Mouse (Mus musculus) right cerebral cortex, adult 18-20 months (tissue): ENCODE measurements at regions not wholly inside any gene's neighbourhood (a gene's known extent, or its start where the extent isn't known, plus 50 kb on each side); places are given as distances from the start of the nearest gene placed in this dataset.
"Not testable (repeated sequence)": the region's sequence is repeated elsewhere in the genome, so short reads cannot be mapped to it uniquely, and the experiment has no call there.

Experiments used
- DNase-seq: peaks from one replicate; pipeline ENCODE4 v3.0.0; 2022; ENCODE audit warnings: mixed read lengths

DNA sequence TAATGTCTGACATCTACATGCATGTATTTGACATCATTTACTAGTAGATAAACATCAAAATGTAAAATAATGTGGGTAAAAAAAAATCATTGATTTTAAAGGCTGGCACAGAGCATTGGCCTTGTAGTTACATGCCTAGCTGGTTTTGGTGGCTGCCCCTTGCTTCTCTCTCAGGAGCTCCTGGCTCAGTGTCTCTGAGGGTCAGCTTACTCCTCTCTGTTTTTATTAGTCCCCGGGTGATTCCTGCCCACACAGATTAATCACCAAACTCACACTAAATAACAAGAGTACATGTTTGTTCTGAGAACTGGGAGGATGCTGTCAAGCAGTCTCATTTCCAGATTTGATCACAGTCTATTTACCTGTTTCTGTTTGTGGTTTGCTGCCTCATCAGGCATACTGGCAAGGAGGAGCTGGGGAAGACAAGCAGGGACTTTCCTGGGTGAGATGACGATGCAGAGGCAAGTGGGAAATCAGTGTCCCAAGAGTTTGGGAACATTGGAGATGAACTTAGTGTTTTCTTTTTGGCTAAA is 422.7 kb upstream of the Htr2a start:
- no peak for DNase-seq

DNA sequence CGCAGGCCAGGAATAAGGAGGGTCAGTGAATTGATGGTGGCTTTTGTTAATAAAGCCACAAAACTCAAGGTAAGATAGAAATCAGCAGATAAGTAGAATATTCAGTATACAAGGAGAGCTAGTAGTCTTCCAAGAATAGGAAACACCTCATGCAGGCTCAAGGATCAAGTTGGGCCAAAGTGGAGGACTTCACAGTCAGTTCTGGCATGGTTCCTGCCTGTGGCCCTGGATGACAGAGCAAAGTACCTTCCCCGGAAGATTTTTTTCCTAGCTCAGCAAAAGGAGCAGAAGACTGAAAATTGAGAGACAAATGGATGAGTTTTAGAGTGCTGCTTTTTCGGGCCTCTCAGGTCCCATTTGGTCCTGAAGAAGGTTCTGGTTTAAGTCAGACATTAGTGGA is 420.9 kb upstream of the Htr2a start:
- no peak for DNase-seq

DNA sequence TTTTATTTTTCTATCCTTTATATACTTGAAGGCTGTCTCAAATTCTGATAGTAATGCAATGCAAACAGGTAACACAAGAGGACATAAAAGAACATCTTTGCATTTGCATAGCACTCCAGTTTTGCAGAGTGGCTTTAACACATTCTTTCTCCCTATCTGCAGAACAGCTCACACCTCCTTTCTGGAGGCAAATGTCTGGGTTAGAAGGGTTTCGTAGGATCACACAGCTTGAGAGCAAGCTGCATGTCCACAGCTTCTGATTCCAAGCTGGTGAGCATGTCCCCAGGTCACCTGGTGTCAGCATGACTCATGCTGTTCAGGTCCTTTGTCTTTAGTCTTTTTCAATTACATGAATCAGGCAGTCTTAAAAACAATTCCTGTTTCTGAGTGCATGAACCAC is 418.5 kb upstream of the Htr2a start:
- no peak for DNase-seq

DNA sequence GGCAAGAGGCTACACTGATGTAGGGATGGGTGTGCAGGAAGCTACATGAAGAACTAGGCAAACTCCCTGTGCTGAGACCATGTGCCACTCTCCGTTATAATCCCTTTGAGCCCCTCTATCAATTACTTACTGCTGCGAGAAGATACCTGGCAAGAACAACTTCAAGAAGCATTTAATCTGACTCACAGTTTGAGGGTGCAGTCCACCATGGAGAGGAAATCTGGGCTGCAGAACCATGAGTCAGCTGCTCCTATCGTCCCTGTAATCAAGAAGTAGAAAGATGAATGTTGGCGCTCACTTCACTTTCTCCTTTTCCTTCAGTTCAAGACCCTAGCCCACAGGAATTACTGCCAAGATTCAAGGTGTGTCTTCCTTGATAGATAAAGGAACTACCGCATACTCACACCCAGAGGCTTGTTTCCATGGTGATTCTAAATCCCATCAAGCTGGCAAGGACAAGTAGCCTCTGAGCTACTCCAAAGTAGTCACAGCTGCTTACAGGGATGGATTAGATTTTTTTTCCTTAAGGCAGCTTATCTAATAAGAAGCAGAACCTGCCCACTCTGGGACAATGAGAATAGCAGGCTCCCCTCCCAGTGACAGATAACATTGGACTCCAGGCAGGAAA is 411.0 kb upstream of the Htr2a start:
- DNase-seq: no peak

DNA sequence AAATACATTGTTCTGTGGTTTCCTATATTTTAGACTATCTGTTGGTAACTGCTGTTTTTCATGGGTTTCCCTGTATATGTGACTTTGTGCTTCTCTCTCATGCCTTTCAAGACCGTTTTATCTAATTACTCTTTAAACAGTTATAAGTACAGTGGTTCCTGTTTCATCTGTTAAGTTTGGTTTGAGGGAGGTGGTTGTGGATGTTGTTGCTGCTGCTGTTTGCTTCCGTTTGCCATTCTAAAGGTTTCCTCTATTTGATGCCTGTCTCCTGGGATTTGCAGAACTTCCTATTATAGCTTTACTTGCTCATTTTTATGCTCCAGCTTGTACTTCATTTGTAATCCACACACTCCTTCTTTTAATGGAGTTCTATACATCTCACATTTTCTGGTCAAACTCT is 400.4 kb upstream of the Htr2a start:
- DNase-seq: no peak

DNA sequence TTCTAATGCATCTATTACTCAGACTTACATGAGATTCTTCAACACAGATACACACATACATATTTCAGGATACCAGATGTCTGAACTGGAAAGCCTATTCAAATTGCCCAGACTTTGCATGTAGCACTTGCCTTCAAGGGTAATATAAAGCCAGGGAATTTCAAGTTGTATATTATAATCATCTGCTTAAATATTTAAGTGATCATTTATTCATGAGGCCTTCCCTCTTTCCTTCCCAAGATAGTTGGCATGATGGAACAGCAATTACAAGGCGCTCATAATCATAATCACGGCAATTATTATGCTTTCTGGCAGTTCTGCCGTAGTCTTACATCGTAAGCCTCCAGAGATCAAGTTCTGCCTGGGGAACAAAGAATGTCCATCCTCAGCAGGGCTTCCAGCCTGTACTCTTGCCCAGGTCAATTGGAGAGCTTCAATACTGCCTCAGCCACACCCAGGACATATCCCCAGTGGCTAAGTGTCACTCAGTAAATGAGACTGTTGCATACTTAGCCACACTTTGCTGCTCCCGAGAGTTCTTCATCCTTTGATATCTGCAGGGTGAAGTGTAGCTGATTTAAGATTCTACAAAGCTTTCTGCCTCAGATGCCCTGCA is 391.3 kb upstream of the Htr2a start:
- no peak for DNase-seq

DNA sequence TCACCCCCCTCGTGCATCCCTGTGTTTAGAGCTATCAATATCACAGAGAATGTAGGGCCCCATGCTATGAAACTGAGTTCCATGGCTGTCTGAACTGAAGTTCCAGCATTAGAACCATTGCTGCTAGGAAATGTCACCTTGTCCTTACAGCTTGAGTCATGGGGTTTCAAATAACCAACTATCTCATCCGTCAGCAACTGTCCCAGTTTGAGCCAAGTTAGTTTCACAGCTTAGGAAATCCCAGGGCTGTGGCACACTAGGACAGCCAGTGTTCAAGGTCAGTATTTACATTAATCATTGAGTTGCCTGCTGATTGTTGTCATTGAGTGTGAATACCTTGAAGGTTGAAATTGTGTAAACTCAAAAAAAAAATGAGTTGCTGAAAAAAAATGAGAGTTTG is 390.6 kb upstream of the Htr2a start:
- DNase-seq: no peak

DNA sequence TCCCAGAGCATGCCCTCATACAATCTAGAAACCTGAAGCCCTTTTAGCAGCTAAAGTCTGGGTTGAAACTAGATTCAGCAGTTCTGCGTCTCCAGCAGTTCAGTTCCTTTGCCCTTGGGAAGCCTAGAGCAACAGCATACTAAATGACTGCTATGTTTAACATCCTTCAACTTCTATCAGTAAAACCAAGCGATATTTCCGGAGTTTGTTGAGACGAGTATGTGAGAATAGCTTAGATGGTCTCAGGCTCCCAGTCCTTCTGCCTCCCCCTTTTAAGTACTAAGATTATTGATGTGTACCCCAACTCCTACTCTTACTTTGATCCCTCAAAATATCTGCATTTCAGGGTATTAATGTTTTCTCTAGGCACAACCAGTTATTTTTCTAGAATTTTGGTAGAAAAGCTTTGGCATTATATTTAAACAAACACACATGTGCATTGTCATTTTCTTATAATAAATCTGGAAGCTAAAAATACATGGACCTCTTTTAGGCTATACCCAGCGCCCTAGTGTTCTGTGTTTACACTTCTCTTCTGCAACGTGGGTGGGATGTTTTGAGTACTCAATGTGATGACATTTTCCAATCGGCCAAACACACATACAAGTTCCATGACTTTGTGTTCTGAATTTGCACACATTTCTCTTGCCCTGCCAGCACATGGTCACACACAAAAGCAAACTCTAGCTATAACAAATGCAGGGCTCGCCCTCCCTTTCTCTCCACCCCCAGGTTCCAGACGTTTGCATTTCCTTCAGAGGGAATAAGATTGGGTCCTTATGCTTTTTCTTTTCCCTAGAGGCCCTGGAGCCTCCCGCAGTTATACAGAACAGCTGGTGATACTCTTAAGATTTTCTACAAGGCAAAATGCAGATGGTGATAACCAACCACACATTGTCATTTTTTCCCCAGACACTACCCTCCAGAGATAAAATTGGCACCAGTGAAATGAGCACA is 388.2 kb upstream of the Htr2a start:
- peak; percentile 63 for DNase-seq

DNA sequence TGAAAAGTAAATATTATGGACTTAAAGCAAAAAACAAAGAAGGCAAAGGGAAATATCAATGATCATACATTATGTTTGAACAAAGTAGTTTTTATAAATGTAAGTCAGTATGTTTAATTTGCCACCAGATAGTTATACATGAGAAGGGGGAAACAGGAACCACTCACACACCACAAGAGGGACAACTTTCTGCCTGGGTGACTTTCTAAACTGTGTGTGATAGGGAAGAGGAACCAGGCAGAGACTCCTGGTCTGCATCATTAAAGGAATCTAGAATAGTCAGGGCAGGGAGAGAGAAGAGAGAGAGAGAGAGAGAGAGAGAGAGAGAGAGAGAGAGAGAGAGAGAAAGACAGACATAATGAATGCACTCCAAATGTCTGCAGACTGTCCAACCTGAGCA is 385.6 kb upstream of the Htr2a start:
- DNase-seq: no peak

DNA sequence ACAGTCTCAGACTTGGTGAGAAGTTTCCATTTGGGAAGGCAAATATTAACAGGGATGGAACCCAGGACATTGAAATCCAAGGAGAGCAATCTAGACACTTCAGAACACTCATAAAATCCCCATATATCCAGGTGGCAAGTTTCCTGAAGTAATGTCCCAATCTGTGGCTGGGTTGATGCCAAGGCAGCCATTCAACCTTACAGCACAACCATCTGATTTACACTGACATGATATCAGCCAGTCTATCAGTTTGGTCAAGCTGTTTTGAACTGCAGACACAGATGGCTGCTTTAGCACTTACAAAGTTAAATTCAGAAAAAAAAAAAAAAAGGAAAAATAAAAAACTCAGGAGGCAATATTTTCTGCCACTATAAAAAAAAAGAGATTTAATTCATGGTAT is 381.2 kb upstream of the Htr2a start:
- no peak for DNase-seq

DNA sequence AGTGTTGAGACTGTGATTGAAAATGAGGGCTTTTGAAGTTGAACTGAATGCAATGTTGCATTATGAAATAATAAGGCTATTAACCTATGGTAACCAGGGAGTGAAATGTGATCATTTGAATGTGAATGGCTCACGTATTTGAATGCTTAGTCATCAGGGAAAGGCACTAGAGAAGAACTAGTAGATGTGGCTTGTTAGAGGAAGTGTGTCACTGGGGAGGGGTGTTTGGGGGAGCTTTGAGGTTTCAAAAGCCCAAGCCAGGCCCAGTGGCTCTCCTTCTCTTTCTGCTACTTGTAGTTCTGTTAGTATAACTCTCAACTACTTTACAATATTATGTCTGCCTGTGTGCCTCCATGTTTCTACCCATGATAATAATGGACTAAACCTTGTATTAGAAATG is 373.6 kb upstream of the Htr2a start:
- no peak for DNase-seq

DNA sequence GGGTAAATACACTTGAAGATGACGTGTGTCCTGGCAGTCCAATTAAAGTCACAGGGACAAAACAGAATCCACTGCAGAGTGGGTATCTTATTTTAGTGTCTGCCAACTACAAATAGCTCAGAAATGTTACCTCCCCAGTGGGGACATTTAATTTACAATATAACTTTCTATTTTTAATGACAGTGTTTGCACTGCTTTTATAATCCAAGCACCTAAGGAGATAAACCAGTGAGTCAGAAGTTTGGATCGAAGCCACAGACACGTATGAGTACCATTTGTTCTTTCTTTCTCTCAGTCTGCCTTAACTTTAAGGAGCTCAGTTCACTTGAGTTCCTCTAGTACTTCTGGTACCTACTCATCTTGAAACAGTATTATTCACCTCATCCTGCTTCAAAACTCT is 346.1 kb upstream of the Htr2a start:
- DNase-seq: peak; percentile 42

DNA sequence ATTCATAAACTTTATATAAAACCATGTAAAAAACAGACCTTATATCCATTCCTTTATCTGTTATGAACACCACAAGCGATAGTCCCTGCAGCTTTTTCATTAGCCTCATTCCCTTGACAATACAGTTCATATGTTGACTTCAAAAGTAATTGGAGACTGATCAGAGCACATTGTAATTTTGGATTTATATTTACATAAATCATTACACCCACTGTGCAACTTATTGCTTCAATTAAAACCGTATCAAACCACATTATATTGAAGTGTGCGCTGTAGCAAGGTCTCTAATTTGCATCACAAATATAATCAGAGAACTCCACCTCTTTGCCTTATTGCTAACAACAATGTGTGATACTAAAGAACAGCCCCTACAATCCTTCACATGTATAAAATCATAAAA is 336.2 kb upstream of the Htr2a start:
- DNase-seq: no peak

DNA sequence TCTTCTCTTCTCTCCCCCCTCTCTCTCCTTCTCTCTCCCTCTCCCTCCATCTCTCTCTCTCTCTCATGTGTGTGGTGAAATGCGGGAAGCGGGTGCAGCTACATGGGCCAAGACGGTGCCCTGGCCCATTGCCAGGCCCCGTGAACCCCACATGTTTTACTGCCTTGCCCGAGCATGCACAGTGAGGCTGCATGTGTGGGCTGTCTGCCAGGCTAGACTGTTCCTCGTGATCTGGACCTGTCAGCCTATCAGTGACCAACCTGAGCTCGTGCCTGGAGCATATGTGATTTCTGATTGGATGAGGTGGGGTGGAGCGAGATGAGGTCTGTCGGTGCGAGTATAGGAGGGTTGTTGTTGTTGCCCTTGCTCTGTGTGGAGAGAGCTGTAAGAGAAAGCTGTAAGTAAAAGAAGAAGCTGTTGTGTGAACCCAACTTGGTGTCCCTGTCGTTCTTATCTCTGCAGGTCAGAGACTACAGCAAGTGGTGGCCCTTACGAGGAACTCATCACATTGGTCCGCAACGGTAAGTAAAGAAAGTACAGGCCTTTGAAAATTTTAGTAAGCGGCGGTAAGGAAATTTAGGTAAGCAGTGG is 333.8 kb upstream of the Htr2a start:
- no peak for DNase-seq

DNA sequence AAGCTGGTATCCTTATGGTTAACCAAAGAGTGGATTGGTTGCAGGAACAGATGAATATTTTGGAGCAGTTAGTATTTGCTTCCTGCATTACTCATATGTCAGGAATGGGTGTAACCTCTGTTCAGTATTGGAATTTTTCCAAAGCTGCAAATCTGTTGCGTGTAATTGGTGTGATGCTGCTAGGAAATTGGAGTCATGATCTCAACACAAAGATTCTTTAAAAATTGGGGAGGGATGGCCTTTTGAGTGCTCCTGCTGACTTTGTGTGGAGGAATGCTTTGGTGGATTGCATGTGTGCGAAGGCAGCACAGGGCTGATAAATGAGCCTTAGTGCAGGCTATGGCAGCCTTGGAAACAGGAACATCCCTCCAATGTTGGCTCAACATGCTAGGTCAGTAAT is 331.2 kb upstream of the Htr2a start:
- not testable (repeated sequence) for DNase-seq

DNA sequence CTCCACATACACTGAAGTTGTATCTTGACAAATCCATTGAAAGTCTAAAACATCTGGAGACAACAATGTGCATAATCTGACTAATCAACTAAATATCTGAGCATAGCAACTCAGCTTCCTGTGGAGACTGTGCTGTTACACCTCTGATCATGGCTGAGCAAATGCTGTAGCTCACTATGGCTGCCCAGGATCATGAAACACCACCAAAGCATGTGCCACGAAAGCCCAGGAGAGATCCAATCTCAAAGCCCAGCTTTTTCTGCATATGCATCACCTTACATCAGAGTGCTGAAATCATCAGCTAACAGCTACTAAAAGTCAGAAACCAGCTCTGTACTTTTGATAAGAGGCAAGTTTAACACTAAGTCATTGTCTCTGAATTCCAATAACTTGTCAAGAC is 313.3 kb upstream of the Htr2a start:
- DNase-seq: no peak

DNA sequence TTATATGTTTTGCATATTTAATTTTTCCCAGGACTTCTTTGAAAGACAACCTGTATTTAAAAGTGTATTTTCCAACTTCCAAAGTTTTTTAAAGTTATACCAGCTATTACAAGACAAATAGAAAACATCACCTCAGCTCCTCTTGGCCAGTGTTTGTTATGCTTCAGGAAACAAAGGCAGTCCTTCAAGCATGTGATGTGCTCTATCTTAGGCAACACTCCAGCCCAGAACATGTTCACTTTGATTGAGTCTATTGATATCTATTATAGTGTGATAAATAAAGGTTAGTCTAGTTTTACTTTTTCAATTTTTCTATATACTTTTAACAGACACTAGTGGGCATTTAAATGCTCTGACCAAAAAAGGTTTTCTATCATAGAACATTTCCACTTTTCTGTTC is 289.9 kb upstream of the Htr2a start:
- DNase-seq: no peak

DNA sequence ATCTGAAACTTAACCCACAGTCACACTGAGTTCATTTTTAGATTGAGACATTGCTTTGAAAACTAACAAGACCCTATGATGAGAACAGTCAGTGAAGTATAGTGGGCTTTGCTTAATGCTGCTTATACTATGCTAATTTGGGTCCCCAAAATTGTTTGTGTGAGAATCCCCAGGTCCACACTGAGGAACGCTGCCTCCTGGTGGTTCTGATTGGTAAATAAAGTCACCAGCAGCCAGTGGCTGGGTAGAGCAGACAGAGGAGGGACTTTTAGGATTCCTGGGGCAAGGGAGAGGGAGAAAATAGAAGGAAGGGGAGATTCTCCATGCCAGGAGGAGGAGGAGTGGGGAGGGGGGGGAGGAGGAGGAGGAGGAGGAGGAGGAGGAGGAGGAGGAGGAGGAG is 288.4 kb upstream of the Htr2a start:
- no peak for DNase-seq

DNA sequence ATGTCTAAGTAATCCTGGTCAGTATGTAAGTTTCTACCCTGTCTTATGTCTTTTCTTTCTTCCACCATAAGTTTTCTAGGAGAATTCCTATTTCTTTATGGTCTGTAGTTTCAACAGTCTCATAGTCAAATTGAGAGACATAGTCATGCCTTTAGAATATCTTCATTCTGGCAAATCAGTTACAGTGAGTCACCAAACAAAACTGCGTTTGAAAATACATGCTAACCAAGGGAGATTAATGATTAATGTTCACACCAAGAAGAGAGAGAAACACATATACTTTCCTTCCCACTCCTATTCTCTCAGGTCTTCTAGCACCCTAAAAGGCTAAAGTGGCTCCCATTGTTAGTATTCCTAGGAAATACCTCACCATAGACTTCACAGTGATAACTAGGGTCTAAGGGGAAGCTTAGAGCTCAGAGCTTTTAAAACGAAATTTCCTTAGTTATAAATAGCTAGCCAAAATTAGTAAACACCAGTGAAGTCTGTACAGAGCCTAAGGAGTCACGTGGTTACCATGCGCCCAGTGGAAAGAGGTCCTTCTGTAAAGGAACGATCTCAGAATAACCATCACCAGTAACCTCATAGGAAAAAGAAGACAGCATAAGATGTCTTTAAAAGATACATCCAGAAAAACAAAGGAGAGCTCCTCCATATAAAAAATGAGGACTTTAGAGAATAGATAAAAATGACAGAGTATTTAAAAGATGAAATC is 281.8 kb upstream of the Htr2a start:
- no peak for DNase-seq

DNA sequence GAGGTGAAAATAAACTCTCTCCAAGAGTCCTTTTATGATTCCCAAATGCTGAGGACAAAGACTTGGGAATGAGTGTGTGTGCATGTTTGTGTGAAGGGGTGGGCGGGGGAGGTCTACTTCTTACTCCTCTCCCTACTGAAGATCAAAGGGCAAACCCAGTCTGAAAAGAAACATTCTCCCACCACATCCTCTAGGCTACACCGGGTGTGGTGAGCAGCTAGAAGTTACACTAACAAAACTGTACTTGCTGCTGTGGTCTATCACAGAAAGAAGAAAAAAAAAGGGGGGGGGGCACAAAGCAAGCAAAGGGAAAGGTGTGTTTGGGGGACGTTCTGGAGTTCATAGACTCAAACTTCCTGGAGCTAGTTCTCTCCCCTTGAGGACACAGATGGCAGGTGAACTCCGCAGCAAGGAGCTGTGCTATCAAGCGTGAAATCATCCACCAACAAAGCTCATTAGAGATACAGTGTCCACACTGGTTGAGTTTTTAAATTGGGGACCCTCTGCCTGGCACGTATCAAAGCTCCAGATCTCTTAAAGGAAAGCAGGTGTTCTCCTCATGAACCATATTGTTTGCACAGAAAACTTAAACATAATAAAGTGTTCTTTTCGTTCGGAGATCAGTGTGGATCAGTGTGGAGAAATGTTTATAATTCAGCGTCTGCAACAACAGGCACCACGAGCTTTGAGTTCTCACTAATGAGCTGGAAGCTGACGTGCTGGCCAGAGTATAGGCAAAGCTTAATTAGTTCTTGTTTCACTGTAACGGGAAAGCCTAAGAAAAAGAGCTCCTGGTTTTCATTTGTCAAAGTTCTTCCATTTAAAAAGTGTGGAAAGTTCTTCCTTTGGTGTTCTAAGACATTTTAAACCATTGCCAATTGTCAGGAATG is 280.7 kb upstream of the Htr2a start:
- no peak for DNase-seq

DNA sequence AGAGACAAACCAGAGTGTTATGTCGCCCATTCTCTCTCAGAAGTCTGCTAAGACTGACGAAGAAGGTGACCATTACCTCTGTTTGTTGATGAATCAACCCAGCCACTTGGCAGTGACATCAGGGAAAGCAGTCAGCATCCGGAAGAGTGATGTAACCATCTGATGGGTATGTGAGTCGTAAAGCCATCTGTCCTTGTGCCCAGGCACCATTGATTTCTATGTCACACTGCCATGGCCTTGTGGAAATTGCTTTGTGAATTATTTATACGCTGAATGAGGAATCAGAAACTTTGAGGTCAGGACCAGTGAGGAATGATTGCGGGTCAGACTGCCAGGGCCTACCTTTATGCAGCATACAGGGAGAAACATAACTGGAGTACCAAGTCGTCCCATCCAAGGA is 256.2 kb upstream of the Htr2a start:
- no peak for DNase-seq

DNA sequence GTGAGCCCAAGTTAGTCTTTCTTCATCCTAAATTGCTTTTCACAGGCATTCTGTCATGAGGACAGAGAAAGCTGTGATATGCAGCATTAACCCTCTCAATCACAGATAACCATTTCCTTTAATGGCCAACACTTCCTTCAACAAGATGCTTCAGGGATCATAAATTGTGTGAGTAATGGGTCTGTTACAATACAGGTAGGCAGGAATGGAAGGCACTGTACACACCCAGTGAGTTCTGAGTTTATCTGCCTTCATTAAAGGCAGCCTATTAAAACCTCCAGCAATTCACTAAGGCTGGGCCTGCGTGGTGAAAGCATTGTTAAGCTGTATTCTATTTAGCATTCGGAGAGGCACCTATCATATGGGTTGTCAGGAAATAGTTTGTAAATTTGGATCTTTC is 248.2 kb upstream of the Htr2a start:
- no peak for DNase-seq
